Mouse (Mus musculus): ENCODE results near the gene Sema4g. TPM values are rescaled to one million over a fixed set of nuclear protein-coding genes. Genes with fewer than 3 reads are reported as not detected.
A peak's percentile ranks its signal among the peaks of the same experiment; 100 is the strongest.

The Sema4g gene
- polyA plus RNA-seq, 2 experiments: 2.6 to 24.9 TPM

DNA sequence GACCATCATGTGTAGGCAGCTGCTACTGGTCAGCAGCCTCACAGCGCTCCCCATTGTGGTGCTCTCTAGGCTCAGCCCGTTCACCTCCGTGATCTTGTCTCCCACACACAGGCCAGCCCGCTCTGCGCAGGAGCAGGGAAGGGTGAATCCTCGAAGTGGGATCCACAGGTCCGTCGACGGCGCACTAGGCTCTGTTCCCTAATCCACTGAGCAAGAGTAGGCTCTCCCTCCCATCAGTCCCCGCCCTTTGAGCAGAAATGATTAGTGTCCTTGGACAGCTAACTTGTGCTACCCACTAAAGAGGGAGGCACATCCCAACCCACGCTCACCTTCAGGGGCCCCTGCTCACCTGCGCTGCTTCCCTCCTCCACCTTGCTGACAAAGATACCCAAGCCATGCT lies 51.3 kb downstream of the Sema4g start:
- no peak for ATAC-seq (ENCODE audit: insufficient read depth)

DNA sequence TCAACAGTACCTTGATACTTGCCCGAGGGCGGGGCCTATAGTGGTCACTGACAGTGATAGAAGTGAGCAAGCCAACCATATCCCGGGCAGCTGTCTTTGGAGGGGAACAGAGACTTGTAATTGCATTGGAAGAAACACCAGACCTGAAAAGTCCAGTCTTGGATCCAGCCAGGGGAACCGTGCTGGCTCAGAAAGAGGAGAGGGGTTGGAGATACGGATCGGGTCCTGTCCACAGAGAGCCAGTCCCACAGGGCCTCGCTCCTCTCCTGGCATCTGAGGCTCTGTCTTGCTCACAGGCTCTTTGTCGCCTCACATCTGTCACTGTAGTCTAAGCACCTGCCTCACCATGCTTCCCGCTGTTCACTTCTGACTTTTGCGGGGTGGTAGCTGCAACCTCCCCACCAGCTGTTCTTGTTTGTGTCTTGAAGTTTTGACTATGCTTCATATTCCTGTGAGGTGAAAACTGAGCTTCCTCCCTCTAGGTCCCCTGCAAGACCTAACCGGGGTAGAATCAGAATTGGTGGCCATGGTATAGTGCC lies 55.6 kb downstream of the Sema4g start:
- Histone ChIP-seq H3K9me3 (ENCODE audit: control insufficient read depth, low read length) (no peaks in the 10 kb centered on the region), H3K27ac (no peak overlapping the region), H3K9ac (replicated peaks) (no peak overlapping the region), H3K4me3 (ENCODE audit: insufficient read depth in 1 of 2, low read depth in 2 of 2, low read length in 2 of 2) (no peak overlapping the region), H3K27me3 (ENCODE audit: control insufficient read depth, insufficient read depth, low read length) (peaks cover 25% of the 10 kb centered on the region), H3K4me2 (ENCODE audit: low read depth) (no peak overlapping the region), H3K36me3 (replicated peaks; ENCODE audit: control insufficient read depth, insufficient read depth, low read depth) (no peaks in the 10 kb centered on the region), H3K4me1 (replicated peaks; ENCODE audit: control insufficient read depth in 2 of 2, insufficient read depth in 2 of 2, low read length in 1 of 2) (peaks cover 0 to 19% of the 10 kb centered on the region in 2 experiments; a peak in 2 of 4 replicates)
- TF ChIP-seq CTCF (IDR thresholded peaks at IDR 0.05; ENCODE audit: low read depth): no peak
- TF ChIP-seq EP300 (IDR thresholded peaks at IDR 0.05; ENCODE audit: low read depth): no peak
- DNase-seq (ENCODE audit: low read depth in 3 of 3, low spot score in 3 of 3) (no peak), ATAC-seq (ENCODE audit: insufficient read depth) (no peak)
- 53% methylated on average over 11 of the region's 11 CpGs for WGBS (ENCODE audit: insufficient replicate concordance)

More for the DNA sequence above, 51.3 kb downstream of the Sema4g start:
- DNase-seq (ENCODE audit: low read depth in 3 of 3, low spot score in 3 of 3): no peak
- Histone ChIP-seq H3K9ac (replicated peaks) (no peak overlapping the region), H3K4me2 (ENCODE audit: low read depth) (no peak overlapping the region), H3K9me3 (ENCODE audit: control insufficient read depth, low read length) (no peaks in the 10 kb centered on the region), H3K4me3 (ENCODE audit: insufficient read depth in 1 of 2, low read depth in 2 of 2, low read length in 2 of 2) (no peak overlapping the region), H3K36me3 (replicated peaks; ENCODE audit: control insufficient read depth, insufficient read depth, low read depth) (no peaks in the 10 kb centered on the region), H3K4me1 (replicated peaks; ENCODE audit: control insufficient read depth in 2 of 2, insufficient read depth in 2 of 2, low read length in 1 of 2) (no peaks in the 10 kb centered on the region), H3K27ac (no peak overlapping the region), H3K27me3 (ENCODE audit: control insufficient read depth, insufficient read depth, low read length) (peaks cover 14% of the 10 kb centered on the region)
- 33% methylated on average over 13 of the region's 13 CpGs for WGBS (ENCODE audit: insufficient replicate concordance)
- no peak for TF ChIP-seq EP300 (IDR thresholded peaks at IDR 0.05; ENCODE audit: low read depth)
- no peak for TF ChIP-seq CTCF (IDR thresholded peaks at IDR 0.05; ENCODE audit: low read depth)

DNA sequence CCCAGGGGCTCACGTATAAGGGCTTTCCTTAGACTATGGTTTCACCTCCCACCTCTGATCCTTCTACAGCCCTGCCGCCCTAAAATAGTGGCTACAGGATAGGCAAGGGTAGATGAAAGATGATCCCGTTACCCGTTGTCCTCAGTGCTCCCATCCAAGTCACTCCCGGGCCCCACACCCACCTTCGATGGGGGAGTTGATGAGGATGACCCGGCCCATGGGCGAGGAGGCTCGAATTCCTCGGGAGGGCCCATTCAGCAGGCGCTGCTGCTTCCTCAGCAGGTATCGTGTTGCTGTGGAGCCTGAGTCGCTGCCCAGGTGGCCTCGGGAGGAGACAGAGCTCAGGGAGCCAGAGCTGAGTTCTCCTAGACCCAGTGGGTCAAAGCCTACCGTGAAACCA lies 56.3 kb downstream of the Sema4g start:
- H3K4me1 ChIP-seq (replicated peaks; ENCODE audit: control insufficient read depth in 2 of 2, insufficient read depth in 2 of 2, low read length in 1 of 2): peaks cover 0 to 19% of the 10 kb centered on the region in 2 experiments; a peak in 2 of 4 replicates
- no peaks in the 10 kb centered on the region for H3K36me3 ChIP-seq (replicated peaks; ENCODE audit: control insufficient read depth, insufficient read depth, low read depth)
- 40% methylated on average over 15 of the region's 15 CpGs for WGBS (ENCODE audit: insufficient replicate concordance)
- H3K27ac ChIP-seq: no peak overlapping the region
- peaks cover 25% of the 10 kb centered on the region for H3K27me3 ChIP-seq (ENCODE audit: control insufficient read depth, insufficient read depth, low read length)
- TF ChIP-seq EP300 (IDR thresholded peaks at IDR 0.05; ENCODE audit: low read depth) (no peak), CTCF (IDR thresholded peaks at IDR 0.05; ENCODE audit: low read depth) (no peak)
- no peak overlapping the region for H3K9ac ChIP-seq (replicated peaks)
- H3K4me2 ChIP-seq (ENCODE audit: low read depth): no peak overlapping the region
- H3K9me3 ChIP-seq (ENCODE audit: control insufficient read depth, low read length): no peaks in the 10 kb centered on the region
- no peak for ATAC-seq (ENCODE audit: insufficient read depth)
- no peak overlapping the region for H3K4me3 ChIP-seq (ENCODE audit: insufficient read depth in 1 of 2, low read depth in 2 of 2, low read length in 2 of 2)
- DNase-seq (ENCODE audit: low read depth in 3 of 3, low spot score in 3 of 3): no peak

DNA sequence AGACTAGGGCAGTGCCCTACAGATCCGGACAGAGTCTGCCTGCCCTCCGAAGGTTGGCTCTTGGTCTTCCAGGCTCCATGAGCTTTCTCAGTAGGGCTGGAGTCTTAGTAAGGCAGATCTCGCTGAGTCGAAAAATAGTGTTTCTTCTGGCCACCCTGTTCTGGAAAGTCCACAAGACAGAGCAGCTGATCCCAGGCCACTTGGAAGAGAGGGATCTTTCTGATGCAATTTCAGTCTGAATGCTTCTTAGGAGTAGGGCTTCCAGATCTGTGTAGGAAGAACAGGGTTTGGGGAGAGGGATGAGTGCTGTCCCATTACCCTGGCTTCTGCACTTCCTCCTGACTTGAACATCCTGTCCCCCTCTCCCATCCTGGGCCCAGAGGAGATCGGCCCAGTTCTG lies 56.8 kb downstream of the Sema4g start, which contains the start of gene Pdzd7:
Gene Pdzd7 (minus strand): TSS at position 67 of the 400 bp plus-strand sequence.
- H3K27me3 ChIP-seq (ENCODE audit: control insufficient read depth, insufficient read depth, low read length): peaks cover 23% of the 10 kb centered on the region
- H3K27ac ChIP-seq: no peak within 1 kb of the TSS
- TF ChIP-seq CTCF (IDR thresholded peaks at IDR 0.05; ENCODE audit: low read depth): no peak
- no peak for TF ChIP-seq EP300 (IDR thresholded peaks at IDR 0.05; ENCODE audit: low read depth)

DNA sequence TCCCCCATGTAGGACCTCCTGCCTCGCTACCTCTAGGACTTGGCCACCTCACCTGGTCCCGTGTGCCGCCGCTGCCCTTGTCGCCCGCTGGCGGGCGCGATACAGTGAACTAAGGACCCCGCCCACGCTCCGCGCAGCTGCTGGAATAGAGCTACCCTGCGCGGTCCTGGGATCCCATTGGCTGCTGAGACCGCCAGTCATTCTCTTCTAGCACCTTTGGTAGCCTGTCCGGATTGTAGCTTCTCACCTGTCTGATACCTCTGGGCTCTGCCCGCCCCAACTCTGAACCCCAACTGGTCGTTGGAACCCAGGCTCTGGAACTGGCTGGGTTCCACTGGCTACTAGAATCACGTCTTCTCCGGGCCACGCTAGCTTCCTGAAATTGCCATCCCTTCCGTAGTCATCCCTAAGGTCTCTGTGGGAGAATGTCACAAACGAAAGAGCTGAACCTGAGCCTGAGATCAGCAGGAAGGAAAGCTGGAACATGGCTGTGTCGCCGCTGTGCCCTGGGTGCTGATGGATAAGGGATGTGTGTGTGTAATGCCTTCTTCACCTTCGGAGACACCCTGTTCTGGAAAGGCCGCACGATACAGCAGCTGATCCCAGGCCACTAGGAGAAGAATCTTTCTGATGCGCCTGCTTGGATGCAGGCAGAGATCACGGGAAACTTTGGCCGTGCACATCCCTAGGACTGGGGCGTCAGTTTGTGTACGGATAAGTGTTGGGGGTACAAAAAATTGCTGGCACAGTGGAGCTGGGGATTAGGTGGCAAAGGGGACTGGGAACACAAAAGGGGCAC lies 57.8 kb downstream of the Sema4g start:
- H3K27ac ChIP-seq: no peak overlapping the region
- 5% methylated on average over 34 of the region's 34 CpGs for WGBS (ENCODE audit: insufficient replicate concordance)
- H3K9me3 ChIP-seq (ENCODE audit: control insufficient read depth, low read length): no peaks in the 10 kb centered on the region
- peaks cover 23% of the 10 kb centered on the region for H3K27me3 ChIP-seq (ENCODE audit: control insufficient read depth, insufficient read depth, low read length)
- ATAC-seq (ENCODE audit: insufficient read depth) (peak; percentile 38; the same call in 1 of the 2 replicates), DNase-seq (ENCODE audit: low read depth in 3 of 3, low spot score in 3 of 3) (peak in 2 of 3 experiments; percentile 30 to 66)
- no peaks in the 10 kb centered on the region for H3K36me3 ChIP-seq (replicated peaks; ENCODE audit: control insufficient read depth, insufficient read depth, low read depth)
- peak overlapping the region; percentile 59 for H3K4me2 ChIP-seq (ENCODE audit: low read depth)
- peaks cover 0 to 19% of the 10 kb centered on the region in 2 experiments; a peak in 2 of 4 replicates for H3K4me1 ChIP-seq (replicated peaks; ENCODE audit: control insufficient read depth in 2 of 2, insufficient read depth in 2 of 2, low read length in 1 of 2)
- peak overlapping the region; percentile 38 to 61 for H3K4me3 ChIP-seq (ENCODE audit: insufficient read depth in 1 of 2, low read depth in 2 of 2, low read length in 2 of 2)
- TF ChIP-seq EP300 (IDR thresholded peaks at IDR 0.05; ENCODE audit: low read depth): no peak
- peak; percentile 34 for TF ChIP-seq CTCF (IDR thresholded peaks at IDR 0.05; ENCODE audit: low read depth)
- H3K9ac ChIP-seq (replicated peaks): no peak overlapping the region

More for the DNA sequence above, 56.8 kb downstream of the Sema4g start, which contains the start of gene Pdzd7:
- 56% methylated on average over 5 of the region's 5 CpGs for WGBS (ENCODE audit: insufficient replicate concordance)
- H3K9me3 ChIP-seq (ENCODE audit: control insufficient read depth, low read length): no peaks in the 10 kb centered on the region
- DNase-seq (ENCODE audit: low read depth in 3 of 3, low spot score in 3 of 3): no peak
- H3K9ac ChIP-seq (replicated peaks): no peak within 1 kb of the TSS
- ATAC-seq (ENCODE audit: insufficient read depth): no peak
- H3K36me3 ChIP-seq (replicated peaks; ENCODE audit: control insufficient read depth, insufficient read depth, low read depth): no peaks in the 10 kb centered on the region
- peak within 1 kb of the TSS; percentile 59 for H3K4me2 ChIP-seq (ENCODE audit: low read depth)
- H3K4me1 ChIP-seq (replicated peaks; ENCODE audit: control insufficient read depth in 2 of 2, insufficient read depth in 2 of 2, low read length in 1 of 2): peaks cover 0 to 19% of the 10 kb centered on the region in 2 experiments; a peak in 2 of 4 replicates
- peak within 1 kb of the TSS; percentile 38 to 61; a peak in 3 of 4 replicates for H3K4me3 ChIP-seq (ENCODE audit: insufficient read depth in 1 of 2, low read depth in 2 of 2, low read length in 2 of 2)
